Mouse (Mus musculus): Measurements from ENCODE around the gene Gpam. TPM values are rescaled to one million over a fixed set of nuclear protein-coding genes. Genes with fewer than 3 reads are reported as not detected.

Gpam gene
- polyA plus RNA-seq, 1 experiment from 2014 or later: 19.0 TPM

- ATAC-seq (replicated peaks; ENCODE audit: low FRiP score): no peak
These were observed 9.0 kb downstream of the Gpam start for GRCm38 (mm10) chr19:55117991-55118390.

DNA sequence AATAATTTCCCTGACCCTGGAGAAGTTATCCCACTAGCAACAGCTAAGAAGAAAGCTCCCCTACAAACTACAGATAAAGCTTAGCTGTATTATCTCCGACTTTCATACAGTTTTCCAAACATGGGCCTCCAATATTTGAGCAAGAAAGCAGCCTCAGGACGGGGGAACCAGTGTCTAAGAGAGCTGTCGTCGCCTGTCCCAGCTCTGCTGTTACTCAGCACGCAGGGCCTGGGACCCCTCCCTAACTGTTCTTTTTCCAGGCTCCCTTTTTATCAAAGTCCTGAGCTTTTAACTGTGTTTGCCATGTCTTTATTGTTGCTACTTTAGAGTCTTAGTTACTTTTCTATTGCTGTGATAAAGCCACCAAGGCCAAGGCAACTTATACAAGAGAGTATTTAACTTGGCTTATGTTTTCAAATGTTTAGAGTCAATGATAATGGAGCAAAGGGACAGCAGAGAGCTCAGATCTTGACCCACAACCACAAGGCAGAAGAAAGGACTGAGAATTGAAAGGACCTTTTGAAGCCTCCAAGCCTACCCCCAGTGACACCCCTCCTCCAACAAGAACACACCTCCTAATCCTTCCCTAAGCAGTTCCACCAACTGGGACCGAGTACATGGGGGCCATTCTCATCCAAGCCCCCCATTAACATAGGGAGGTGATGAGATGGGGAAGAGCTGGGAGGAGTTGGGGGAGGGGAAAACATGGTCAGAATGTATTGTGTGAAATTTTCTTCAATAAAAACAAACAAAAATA lies 9.8 kb downstream of the Gpam start:
- Histone ChIP-seq H3K4me2 (no peak overlapping the region), H3K27me3 (no peaks in the 10 kb centered on the region), H3K4me1 (peaks cover 30% of the 10 kb centered on the region), H3K4me3 (replicated peaks) (no peak overlapping the region), H3K36me3 (no peaks in the 10 kb centered on the region), H3K9me3 (replicated peaks) (no peaks in the 10 kb centered on the region), H3K9ac (no peak overlapping the region), H3K27ac (no peak overlapping the region)
- ATAC-seq (replicated peaks; ENCODE audit: low FRiP score): no peak
- WGBS: 75% methylated on average over 6 of the region's 6 CpGs

More at GRCm38 (mm10) chr19:55117991-55118390, 9.0 kb downstream of the Gpam start:
- H3K9ac ChIP-seq: no peak overlapping the region
- no peak overlapping the region for H3K4me2 ChIP-seq
- H3K4me3 ChIP-seq (replicated peaks): no peak overlapping the region
- no peak overlapping the region for H3K27ac ChIP-seq
- peaks cover 38% of the 10 kb centered on the region for H3K4me1 ChIP-seq
- H3K9me3 ChIP-seq (replicated peaks): no peaks in the 10 kb centered on the region
- no peaks in the 10 kb centered on the region for H3K36me3 ChIP-seq
- 82% methylated on average over 3 of the region's 3 CpGs for WGBS
- no peaks in the 10 kb centered on the region for H3K27me3 ChIP-seq

DNA sequence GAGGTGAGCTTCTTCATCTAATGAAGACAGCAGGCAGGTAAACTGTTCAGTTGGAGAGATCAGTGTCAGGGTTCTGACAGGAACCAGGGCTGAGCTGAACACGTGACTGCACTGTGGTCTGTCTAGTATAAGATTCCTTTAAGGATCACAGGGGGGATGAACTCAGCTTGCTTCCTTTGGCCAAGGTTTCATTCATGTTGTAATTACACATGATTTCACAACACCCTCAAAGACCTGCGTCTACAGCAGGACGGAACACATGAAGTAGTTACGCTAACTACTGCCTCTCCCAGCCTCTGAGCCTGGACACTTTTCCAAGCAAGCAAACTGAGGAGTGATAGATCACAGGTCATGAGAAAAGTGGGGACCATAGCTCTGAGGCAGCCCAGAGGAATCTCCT lies 11.5 kb downstream of the Gpam start:
- H3K36me3 ChIP-seq: no peaks in the 10 kb centered on the region
- no peak overlapping the region for H3K27ac ChIP-seq
- no peak for ATAC-seq (replicated peaks; ENCODE audit: low FRiP score)
- 0 out of 2 replicates have a peak, but pooled peaks cover 16% of the 10 kb centered on the region for H3K4me1 ChIP-seq
- no peaks in the 10 kb centered on the region for H3K27me3 ChIP-seq
- no peaks in the 10 kb centered on the region for H3K9me3 ChIP-seq (replicated peaks)
- 92% methylated on average over 4 of the region's 4 CpGs for WGBS
- no peak overlapping the region for H3K4me3 ChIP-seq (replicated peaks)
- no peak overlapping the region for H3K4me2 ChIP-seq
- H3K9ac ChIP-seq: no peak overlapping the region

GRCm38 (mm10) chr19:55114825-55115395 lies 12.1 kb downstream of the Gpam start:
- WGBS: 92% methylated on average over 5 of the region's 5 CpGs
- Histone ChIP-seq H3K36me3 (no peaks in the 10 kb centered on the region), H3K27me3 (no peaks in the 10 kb centered on the region), H3K9ac (no peak overlapping the region), H3K4me3 (replicated peaks) (no peak overlapping the region), H3K9me3 (replicated peaks) (no peaks in the 10 kb centered on the region), H3K4me2 (no peak overlapping the region), H3K27ac (no peak overlapping the region), H3K4me1 (0 out of 2 replicates have a peak, but pooled peaks cover 11% of the 10 kb centered on the region)
- no peak for ATAC-seq (replicated peaks; ENCODE audit: low FRiP score)

GRCm38 (mm10) chr19:55107896-55108295 lies 19.1 kb downstream of the Gpam start:
- 0 out of 2 replicates have a peak, but pooled peaks cover 3% of the 10 kb centered on the region for H3K4me1 ChIP-seq
- WGBS: 48% methylated on average over 3 of the region's 3 CpGs
- H3K27ac ChIP-seq: no peak overlapping the region
- H3K4me3 ChIP-seq (replicated peaks): no peak overlapping the region
- no peaks in the 10 kb centered on the region for H3K9me3 ChIP-seq (replicated peaks)
- no peak overlapping the region for H3K9ac ChIP-seq
- no peak overlapping the region for H3K4me2 ChIP-seq
- no peaks in the 10 kb centered on the region for H3K36me3 ChIP-seq
- H3K27me3 ChIP-seq: no peaks in the 10 kb centered on the region
- 0 out of 2 replicates have a peak, but pooled peaks have one; percentile 25 for ATAC-seq (replicated peaks; ENCODE audit: low FRiP score)

DNA sequence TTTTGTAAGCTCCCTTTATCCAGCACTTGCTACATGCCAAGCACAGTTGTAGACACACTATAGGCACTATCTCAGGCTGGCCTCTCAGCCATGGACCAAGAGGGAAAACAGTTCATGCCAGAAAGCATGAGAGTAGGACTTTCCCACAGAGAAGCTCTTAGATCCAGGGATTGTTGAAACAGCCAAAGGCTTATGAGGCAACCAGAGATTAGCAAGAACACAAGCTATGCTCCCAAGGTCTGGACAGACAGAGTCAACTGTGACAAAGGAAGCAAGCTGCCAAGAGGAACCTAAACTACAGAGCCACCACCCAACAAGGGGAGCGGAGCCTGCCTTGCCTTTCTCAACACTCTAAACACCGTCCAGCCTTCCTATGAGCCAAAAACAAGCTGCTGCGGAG lies 21.1 kb downstream of the Gpam start:
- Histone ChIP-seq H3K27me3 (no peaks in the 10 kb centered on the region), H3K9ac (no peak overlapping the region), H3K4me1 (0 out of 2 replicates have a peak, but pooled peaks cover 3% of the 10 kb centered on the region), H3K9me3 (replicated peaks) (no peaks in the 10 kb centered on the region), H3K4me3 (replicated peaks) (no peak overlapping the region), H3K27ac (no peak overlapping the region), H3K4me2 (no peak overlapping the region), H3K36me3 (no peaks in the 10 kb centered on the region)
- no peak for ATAC-seq (replicated peaks; ENCODE audit: low FRiP score)
- WGBS: 89% methylated on average over 3 of the region's 3 CpGs

GRCm38 (mm10) chr19:55103081-55103830 lies 23.8 kb downstream of the Gpam start:
- Histone ChIP-seq H3K4me1 (peaks cover 15% of the 10 kb centered on the region), H3K9me3 (replicated peaks) (no peaks in the 10 kb centered on the region), H3K27ac (no peak overlapping the region), H3K4me2 (no peak overlapping the region), H3K4me3 (replicated peaks) (no peak overlapping the region), H3K27me3 (no peaks in the 10 kb centered on the region), H3K36me3 (no peaks in the 10 kb centered on the region), H3K9ac (no peak overlapping the region)
- no peak for ATAC-seq (replicated peaks; ENCODE audit: low FRiP score)
- WGBS: 59% methylated on average over 11 of the region's 11 CpGs

DNA sequence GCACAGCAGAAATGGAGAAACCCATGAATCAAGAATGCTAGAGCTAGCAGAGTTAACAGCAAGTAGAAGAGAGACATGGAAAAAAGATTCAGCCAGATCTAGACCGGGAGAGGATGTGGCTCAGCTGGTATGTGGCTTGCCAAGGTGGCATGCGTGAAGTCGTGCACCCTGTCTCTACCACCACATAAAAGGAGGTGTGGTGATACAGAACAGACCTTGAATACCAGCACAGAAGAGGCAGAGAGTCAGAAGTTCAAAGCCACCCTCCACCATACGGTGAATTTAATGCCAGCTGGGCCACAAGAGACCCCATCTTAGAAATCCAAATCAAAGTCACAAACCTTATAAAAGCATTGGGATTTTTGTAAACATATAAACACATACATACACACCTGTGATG lies 25.4 kb downstream of the Gpam start:
- Histone ChIP-seq H3K4me1 (peaks cover 21% of the 10 kb centered on the region), H3K9me3 (replicated peaks) (no peaks in the 10 kb centered on the region), H3K4me2 (no peak overlapping the region), H3K9ac (no peak overlapping the region), H3K36me3 (no peaks in the 10 kb centered on the region), H3K27me3 (no peaks in the 10 kb centered on the region), H3K4me3 (replicated peaks) (no peak overlapping the region), H3K27ac (no peak overlapping the region)
- 82% methylated on average over 4 of the region's 4 CpGs for WGBS
- no peak for ATAC-seq (replicated peaks; ENCODE audit: low FRiP score)

DNA sequence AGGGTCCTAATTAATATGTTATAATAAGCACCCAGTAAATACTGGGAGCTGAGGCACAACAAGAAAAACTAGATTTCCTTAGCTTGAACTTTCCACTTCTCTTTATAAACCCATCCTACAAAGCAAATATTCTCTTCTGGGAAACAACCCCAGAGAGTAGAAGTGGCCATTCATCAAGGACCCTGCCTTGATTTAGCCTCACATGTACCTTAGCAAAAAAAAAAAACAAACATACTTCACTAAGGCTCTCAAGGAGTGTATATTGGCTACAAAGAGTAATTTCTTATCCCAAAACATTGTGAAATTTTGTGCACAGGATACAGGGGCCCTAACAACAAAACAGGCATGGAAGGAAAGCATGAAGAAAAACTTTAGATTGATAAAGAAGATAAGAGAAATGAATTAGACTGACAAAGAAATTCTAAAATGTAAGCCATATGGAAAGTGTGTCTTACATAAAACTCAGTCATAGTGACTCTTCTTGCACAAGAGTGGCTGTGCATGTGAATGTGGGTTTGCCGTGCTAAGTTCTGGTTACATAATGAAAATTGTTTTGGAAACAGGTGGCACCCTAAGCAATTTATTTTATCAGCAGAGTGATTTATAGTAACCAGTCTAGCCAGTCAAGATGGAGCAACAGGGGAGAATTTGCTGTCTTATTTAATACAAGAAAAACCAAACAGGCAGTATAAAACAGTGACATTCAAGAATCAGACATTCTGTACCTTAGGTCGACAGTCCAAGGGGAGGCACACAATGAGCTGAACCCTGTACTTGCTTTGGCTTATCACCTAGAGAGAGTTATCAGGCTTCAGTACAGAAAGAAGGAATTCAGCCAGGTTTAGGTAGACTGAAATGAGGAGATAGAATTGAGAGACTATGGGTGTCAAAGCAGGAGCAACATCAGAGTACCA lies 26.6 kb downstream of the Gpam start:
- Histone ChIP-seq H3K4me3 (replicated peaks) (peak overlapping the region; percentile 95), H3K4me1 (peaks cover 21% of the 10 kb centered on the region), H3K4me2 (peak overlapping the region; percentile 84), H3K36me3 (peaks cover 4% of the 10 kb centered on the region; the same call in 1 of the 2 replicates), H3K27ac (no peak overlapping the region; the same call in 1 of the 2 replicates), H3K9me3 (replicated peaks) (no peaks in the 10 kb centered on the region), H3K27me3 (no peaks in the 10 kb centered on the region), H3K9ac (peak overlapping the region; percentile 87)
- no peak for ATAC-seq (replicated peaks; ENCODE audit: low FRiP score)
- 64% methylated on average over 2 of the region's 2 CpGs for WGBS

DNA sequence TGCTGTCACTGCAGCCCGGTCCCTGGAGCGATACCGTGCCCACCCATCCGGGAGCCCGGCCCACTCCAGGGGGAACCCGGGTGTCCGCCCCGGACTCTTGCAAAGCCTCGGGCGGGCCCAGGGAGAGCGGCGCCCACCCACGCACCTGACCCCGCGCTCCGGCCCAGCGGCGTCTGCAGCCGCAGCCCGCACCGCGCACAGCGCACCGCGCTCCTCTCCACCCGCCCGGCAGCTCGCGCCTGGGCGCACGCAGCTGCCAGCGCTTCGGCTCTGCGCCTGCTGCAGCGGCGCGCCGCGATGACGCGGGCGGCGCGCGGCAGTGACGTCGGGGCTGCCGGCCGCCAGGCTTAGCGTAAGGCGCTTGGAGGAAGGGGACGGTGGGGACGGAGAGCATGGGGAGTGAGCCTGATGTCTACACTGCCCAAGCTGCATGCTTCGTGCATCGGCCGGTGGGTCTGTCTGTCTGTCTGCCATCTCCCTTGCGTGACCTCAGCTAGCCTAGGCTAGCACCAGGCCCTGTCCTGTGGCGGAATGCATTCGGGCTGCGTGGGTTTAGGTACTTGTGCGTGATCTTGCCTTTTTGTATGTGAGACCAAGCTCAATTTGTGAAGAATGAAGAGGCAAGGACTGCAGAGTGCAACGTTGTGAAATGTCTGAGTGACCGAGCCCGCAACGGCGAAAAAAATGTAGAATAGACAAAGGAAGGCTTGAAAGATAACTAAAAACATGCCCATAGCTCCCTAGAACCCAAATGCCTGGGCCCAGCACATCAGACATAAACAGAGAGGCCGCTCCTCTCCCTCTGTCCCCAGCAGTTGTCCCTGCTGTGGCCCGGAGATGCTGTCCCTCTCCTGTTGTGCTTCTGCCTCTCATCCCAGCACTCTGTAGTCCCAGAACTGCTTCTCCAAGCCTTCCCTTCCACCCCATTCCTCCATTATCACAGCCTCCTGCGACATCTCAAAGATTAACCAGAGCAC lies 27.6 kb downstream of the Gpam start:
- no peaks in the 10 kb centered on the region for H3K27me3 ChIP-seq
- WGBS: under 1% methylated on average over 69 of the region's 69 CpGs
- H3K27ac ChIP-seq: peak overlapping the region; percentile 88
- peaks cover 10% of the 10 kb centered on the region for H3K36me3 ChIP-seq
- H3K4me1 ChIP-seq: peaks cover 21% of the 10 kb centered on the region
- H3K9ac ChIP-seq: peak overlapping the region; percentile 87
- peak overlapping the region; percentile 95 for H3K4me3 ChIP-seq (replicated peaks)
- no peaks in the 10 kb centered on the region for H3K9me3 ChIP-seq (replicated peaks)
- H3K4me2 ChIP-seq: peak overlapping the region; percentile 84
- ATAC-seq (replicated peaks; ENCODE audit: low FRiP score): peak; percentile 88

Measured in kidney, embryonic 15.5 days (tissue).